Mouse (Mus musculus) heart, postnatal 0 days (tissue): ENCODE results near the gene Slc25a22. TPM values are rescaled to one million over a fixed set of nuclear protein-coding genes. Genes with fewer than 3 reads are reported as not detected.

Source experiments
- ATAC-seq: fragments of 200-750 bp; cut with Nextera tagmentation; 2 replicates; pipeline ENCODE4 v1.8.0; 2017; ENCODE audit warnings: low read depth, moderate number of reproducible peaks, moderate library complexity; ENCODE audit not compliant: insufficient read depth
- DNase-seq: peaks from one replicate; pipeline ENCODE4 v3.0.0-alpha.2; 2016; ENCODE audit warnings: low spot score
- H3K27ac ChIP-seq: fragments of 300-500 bp; sonication (generic); 2 replicates; pipeline ENCODE4 v1.5.1; 2014; ENCODE audit warnings: low read depth, mild to moderate bottlenecking
- H3K27me3 ChIP-seq: fragments of 300-500 bp; sonication (generic); 2 replicates; pipeline ENCODE4 v1.6.1; 2014; ENCODE audit warnings: low read length, mixed read lengths; ENCODE audit not compliant: control insufficient read depth, insufficient read depth
- H3K36me3 ChIP-seq: fragments of 300-500 bp; sonication (generic); replicated peaks from 2 replicates; pipeline ENCODE4 v1.6.1; 2014; ENCODE audit warnings: low read length, mixed read lengths; ENCODE audit not compliant: control insufficient read depth, insufficient read depth
- H3K4me1 ChIP-seq: fragments of 300-500 bp; sonication (generic); 2 replicates; pipeline ENCODE4 v1.6.1; 2014; ENCODE audit warnings: antibody characterized with exemption; ENCODE audit not compliant: control insufficient read depth, insufficient read depth
- H3K4me2 ChIP-seq: fragments of 300-500 bp; sonication (generic); 2 replicates; pipeline ENCODE4 v1.6.1; 2014; ENCODE audit warnings: low read depth, mild to moderate bottlenecking, low read length, moderate library complexity
- H3K4me3 ChIP-seq: fragments of 300-500 bp; sonication (generic); 2 replicates; pipeline ENCODE4 v1.5.1; 2014; ENCODE audit warnings: low read depth, low read length
- H3K9ac ChIP-seq: fragments of 300-500 bp; sonication (generic); replicated peaks from 2 replicates; pipeline ENCODE4 v1.6.1; 2014; ENCODE audit warnings: low read depth, low read length, mixed read lengths
- H3K9me3 ChIP-seq: fragments of 300-500 bp; sonication (generic); replicated peaks from 2 replicates; pipeline ENCODE4 v1.6.1; 2016; ENCODE audit warnings: low read length; ENCODE audit not compliant: control insufficient read depth
- CTCF ChIP-seq: IDR thresholded peaks from 2 replicates; pipeline ENCODE4 v1.5.1; 2016; ENCODE audit warnings: antibody characterized with exemption, control low read depth, low read depth
- EP300 ChIP-seq: IDR thresholded peaks from 2 replicates; pipeline ENCODE4 v1.6.1; 2016; ENCODE audit warnings: antibody characterized with exemption, low read depth
- WGBS: fragments of 180-500 bp; shearing (Covaris S2); extraction: QIAGEN DNeasy Blood & Tissue Kit; methylation state at CpG from one replicate; pipeline ENCODE4 v1.1.7; 2014; 5-methylcytosine and 5-hydroxymethylcytosine counted together
- polyA plus RNA-seq: library from polyadenylated mRNA; unstranded; fragments of >200 nt; fragmentation: Nextera tagmentation; extraction: Ambion mirVana; gene quantifications from 2 replicates; pipeline ENCODE4 v1.2.1, GENCODE M21; 2015
- total RNA-seq: library from RNA; depleted of rRNA; stranded (reverse); fragments of >200 nt; gene quantifications from 2 replicates; pipeline ENCODE4 v1.2.3, GENCODE M21; 2014; ENCODE audit warnings: low replicate concordance

Slc25a22 gene
- total and polyA plus RNA-seq, 2 experiments from 2014 or later: 13.1 to 17.7 TPM

GRCm38 (mm10) chr7:141480842-141481497 lies 43.3 kb upstream of the Slc25a22 start:
- 10% methylated on average over 10 of the region's 10 CpGs for WGBS
- Histone ChIP-seq H3K27me3 (no peaks in the 10 kb centered on the region; the same call in 1 of the 2 replicates), H3K9me3 (no peaks in the 10 kb centered on the region), H3K4me2 (peak overlapping the region; percentile 98), H3K9ac (no peak overlapping the region), H3K27ac (no peak overlapping the region), H3K4me3 (peak overlapping the region; percentile 52), H3K4me1 (peaks cover 42% of the 10 kb centered on the region), H3K36me3 (0 out of 2 replicates have a peak, but pooled peaks cover under 1% of the 10 kb centered on the region)
- ATAC-seq (peak; percentile 31), DNase-seq (peak; percentile 88)
- TF ChIP-seq EP300 (no peak), CTCF (peak; percentile 94)

- ATAC-seq (no peak), DNase-seq (no peak)
- Histone ChIP-seq H3K9ac (no peak overlapping the region), H3K27ac (peak overlapping the region; percentile 96), H3K36me3 (no peaks in the 10 kb centered on the region), H3K4me2 (0 out of 2 replicates have a peak overlapping the region, but pooled peaks have one; percentile 93), H3K9me3 (no peaks in the 10 kb centered on the region), H3K27me3 (no peaks in the 10 kb centered on the region; the same call in 1 of the 2 replicates), H3K4me3 (no peak overlapping the region), H3K4me1 (peaks cover 56% of the 10 kb centered on the region)
- WGBS: 42% methylated on average over 5 of the region's 5 CpGs
- TF ChIP-seq CTCF (no peak), EP300 (no peak)
Observed at GRCm38 (mm10) chr7:141478270-141478748, 40.6 kb upstream of the Slc25a22 start.

- no peak overlapping the region for H3K4me3 ChIP-seq
- peak overlapping the region; percentile 96 for H3K27ac ChIP-seq
- peak overlapping the region; percentile 93 for H3K4me2 ChIP-seq
- WGBS: 45% methylated on average over 4 of the region's 4 CpGs
- no peaks in the 10 kb centered on the region; the same call in 1 of the 2 replicates for H3K27me3 ChIP-seq
- DNase-seq: no peak
- H3K9me3 ChIP-seq: no peaks in the 10 kb centered on the region
- H3K4me1 ChIP-seq: peaks cover 55% of the 10 kb centered on the region
- no peak for TF ChIP-seq EP300
- TF ChIP-seq CTCF: no peak
- peak overlapping the region; percentile 18; the same call in 1 of the 2 replicates for H3K9ac ChIP-seq
- peaks cover 2% of the 10 kb centered on the region for H3K36me3 ChIP-seq
- ATAC-seq: no peak
Observed at GRCm38 (mm10) chr7:141477578-141478269, 40.0 kb upstream of the Slc25a22 start.

GRCm38 (mm10) chr7:141476981-141477370 lies 39.3 kb upstream of the Slc25a22 start:
- no peaks in the 10 kb centered on the region for H3K9me3 ChIP-seq
- H3K27ac ChIP-seq: peak overlapping the region; percentile 96
- WGBS: 8% methylated on average over 7 of the region's 7 CpGs
- ATAC-seq: no peak
- peak overlapping the region; percentile 69 for H3K4me3 ChIP-seq
- peak overlapping the region; percentile 18; the same call in 1 of the 2 replicates for H3K9ac ChIP-seq
- peaks cover 9% of the 10 kb centered on the region for H3K36me3 ChIP-seq
- peak overlapping the region; percentile 93 for H3K4me2 ChIP-seq
- no peaks in the 10 kb centered on the region for H3K27me3 ChIP-seq
- no peak for DNase-seq
- TF ChIP-seq EP300 (no peak), CTCF (no peak)
- peaks cover 48% of the 10 kb centered on the region for H3K4me1 ChIP-seq

- ATAC-seq (peak; percentile 73), DNase-seq (peak; percentile 86)
- Histone ChIP-seq H3K4me3 (peak overlapping the region; percentile 69), H3K9ac (peak overlapping the region; percentile 80), H3K27ac (peak overlapping the region; percentile 96), H3K36me3 (peaks cover 14% of the 10 kb centered on the region), H3K4me1 (peaks cover 42% of the 10 kb centered on the region), H3K4me2 (peak overlapping the region; percentile 93), H3K9me3 (no peaks in the 10 kb centered on the region), H3K27me3 (no peaks in the 10 kb centered on the region)
- 1% methylated on average over 12 of the region's 17 CpGs for WGBS
- TF ChIP-seq CTCF: peak; percentile 36
- TF ChIP-seq EP300: peak; percentile 94
Observed at GRCm38 (mm10) chr7:141476226-141476980, 38.7 kb upstream of the Slc25a22 start.
